Mouse (Mus musculus) liver, postnatal 0 days (tissue): ENCODE measurements around the gene H2al1f. TPM values are rescaled to one million over a fixed set of nuclear protein-coding genes. Genes with fewer than 3 reads are reported as not detected.
"Not testable (repeated sequence)": the region's sequence is repeated elsewhere in the genome, so short reads cannot be mapped to it uniquely, and the experiment has no call there.

Experiments
- ATAC-seq: fragments of 200-750 bp; cut with Nextera tagmentation; 2 replicates; pipeline ENCODE4 v1.8.0; 2017; ENCODE audit warnings: mild to moderate bottlenecking, moderate library complexity
- DNase-seq: peaks from one replicate; pipeline ENCODE4 v3.0.0-alpha.2; 2016
- H3K27ac ChIP-seq: fragments of 300-500 bp; sonication (generic); 2 replicates; pipeline ENCODE4 v1.5.1; 2014; ENCODE audit warnings: antibody characterized with exemption, moderate library complexity, mild to moderate bottlenecking, low read depth
- H3K27me3 ChIP-seq: fragments of 300-500 bp; sonication (generic); 2 replicates; pipeline ENCODE4 v1.6.1; 2014; ENCODE audit warnings: low read length, control low read depth, mixed read lengths; ENCODE audit not compliant: insufficient read depth
- H3K36me3 ChIP-seq: fragments of 300-500 bp; sonication (generic); replicated peaks from 2 replicates; pipeline ENCODE4 v1.6.1; 2014; ENCODE audit warnings: mild to moderate bottlenecking, control low read depth, low read length, moderate library complexity, mixed read lengths; ENCODE audit not compliant: insufficient read depth
- H3K4me1 ChIP-seq: fragments of 300-500 bp; sonication (generic); 2 replicates; pipeline ENCODE4 v1.6.1; 2014; ENCODE audit warnings: antibody characterized with exemption, mild to moderate bottlenecking, control low read depth; ENCODE audit not compliant: insufficient read depth
- H3K4me2 ChIP-seq: fragments of 300-500 bp; sonication (generic); 2 replicates; pipeline ENCODE4 v1.6.1; 2014; ENCODE audit warnings: low read depth, mild to moderate bottlenecking, low read length, moderate library complexity, mixed read lengths
- H3K4me3 ChIP-seq: fragments of 300-500 bp; sonication (generic); 2 replicates; pipeline ENCODE4 v1.5.1; 2014; ENCODE audit warnings: low read depth, low read length
- H3K9ac ChIP-seq: fragments of 300-500 bp; sonication (generic); replicated peaks from 2 replicates; pipeline ENCODE4 v1.6.1; 2014; ENCODE audit warnings: mild to moderate bottlenecking, moderate library complexity
- H3K9me3 ChIP-seq: fragments of 300-500 bp; sonication (generic); 2 replicates; pipeline ENCODE4 v1.6.1; 2016; ENCODE audit warnings: mild to moderate bottlenecking, control low read depth, low read length, mixed read lengths
- CTCF ChIP-seq: sonication (generic); IDR thresholded peaks from 2 replicates; pipeline ENCODE4 v1.5.1; 2016; ENCODE audit warnings: antibody characterized with exemption, low read depth
- EP300 ChIP-seq: IDR thresholded peaks from 2 replicates; pipeline ENCODE4 v1.6.1; 2016; ENCODE audit warnings: antibody characterized with exemption, low read depth, mild to moderate bottlenecking
- whole genome bisulfite sequencing: fragments of 180-500 bp; shearing (Covaris S2); extraction: QIAGEN DNeasy Blood & Tissue Kit; methylation state at CpG from one replicate; pipeline ENCODE4 v1.1.7; 2014; ENCODE audit not compliant: insufficient replicate concordance; 5-methylcytosine and 5-hydroxymethylcytosine counted together
- polyA plus RNA-seq: library from polyadenylated mRNA; unstranded; fragments of >200 nt; fragmentation: Nextera tagmentation; extraction: Ambion mirVana; gene quantifications from 2 replicates; pipeline ENCODE4 v1.2.1, GENCODE M21; 2015

Gene H2al1f
- polyA plus RNA-seq, 1 experiment from 2014 or later: not detected

DNA sequence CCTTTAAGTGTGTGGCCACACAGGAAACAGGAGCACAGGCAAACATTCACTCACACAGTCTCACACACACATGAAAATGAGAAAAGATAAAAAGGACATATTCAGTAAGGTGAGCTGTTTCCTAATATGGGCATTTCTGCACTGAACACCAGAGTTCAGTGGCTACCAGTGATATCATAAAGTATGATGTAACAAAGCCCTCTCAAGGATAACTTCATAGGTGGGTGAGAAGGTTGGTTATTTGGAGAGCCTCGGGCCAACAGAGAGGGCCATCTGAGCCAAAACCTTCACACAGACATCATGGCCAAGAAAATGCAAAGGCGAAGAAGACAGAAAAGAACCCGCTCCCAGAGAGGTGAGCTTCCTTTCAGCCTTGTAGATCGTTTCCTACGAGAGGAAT lies 9.4 kb downstream of the H2al1f start, which contains the start of gene H2al1i:
Gene H2al1i (plus strand): TSS at position 301 of the 400 bp plus-strand sequence.
- not testable (repeated sequence) for H3K4me2 ChIP-seq, H3K36me3 ChIP-seq, H3K27me3 ChIP-seq, DNase-seq, H3K9ac ChIP-seq, H3K4me3 ChIP-seq, H3K9me3 ChIP-seq, H3K27ac ChIP-seq, ATAC-seq, H3K4me1 ChIP-seq
- 89% methylated on average over 2 of the region's 5 CpGs for WGBS

DNA sequence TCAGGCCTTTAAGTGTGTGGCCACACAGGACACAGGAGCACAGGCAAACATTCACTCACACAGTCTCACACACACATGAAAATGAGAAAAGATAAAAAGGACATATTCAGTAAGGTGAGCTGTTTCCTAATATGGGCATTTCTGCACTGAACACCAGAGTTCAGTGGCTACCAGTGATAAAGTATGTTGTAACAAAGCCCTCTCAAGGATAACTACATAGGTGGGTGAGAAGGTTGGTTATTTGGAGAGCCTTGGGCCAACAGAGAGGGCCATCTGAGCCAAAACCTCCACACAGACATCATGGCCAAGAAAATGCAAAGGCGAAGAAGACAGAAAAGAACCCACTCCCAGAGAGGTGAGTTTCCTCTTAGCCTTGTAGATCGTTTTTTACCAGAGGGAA lies 12.6 kb downstream of the H2al1f start, which contains the start of gene H2al1j:
Gene H2al1j (plus strand): TSS at position 301 of the 400 bp plus-strand sequence.
- H3K4me1 ChIP-seq, H3K4me2 ChIP-seq, H3K36me3 ChIP-seq, H3K9ac ChIP-seq, H3K4me3 ChIP-seq, H3K27ac ChIP-seq, H3K9me3 ChIP-seq, H3K27me3 ChIP-seq, DNase-seq, ATAC-seq: not testable (repeated sequence)
- 84% methylated on average over 2 of the region's 2 CpGs for WGBS

GRCm38 (mm10) chrX:11345762-11346161 lies 30.8 kb downstream of the H2al1f start:
- WGBS: 78% methylated on average over 9 of the region's 9 CpGs
- no peaks in the 10 kb centered on the region for H3K36me3 ChIP-seq
- DNase-seq (no peak), ATAC-seq (no peak)
- H3K4me3 ChIP-seq: no peak overlapping the region
- no peak overlapping the region for H3K27ac ChIP-seq
- no peaks in the 10 kb centered on the region for H3K4me1 ChIP-seq
- no peak overlapping the region for H3K4me2 ChIP-seq
- no peak for TF ChIP-seq CTCF
- TF ChIP-seq EP300: no peak
- H3K9me3 ChIP-seq: no peaks in the 10 kb centered on the region
- H3K27me3 ChIP-seq: no peaks in the 10 kb centered on the region; the same call in 1 of the 2 replicates
- H3K9ac ChIP-seq: no peak overlapping the region

GRCm38 (mm10) chrX:11346756-11347155 lies 31.8 kb downstream of the H2al1f start:
- Histone ChIP-seq H3K36me3 (no peaks in the 10 kb centered on the region), H3K4me2 (no peak overlapping the region), H3K9ac (no peak overlapping the region), H3K27me3 (no peaks in the 10 kb centered on the region; the same call in 1 of the 2 replicates), H3K4me1 (no peaks in the 10 kb centered on the region), H3K27ac (no peak overlapping the region), H3K9me3 (no peaks in the 10 kb centered on the region), H3K4me3 (no peak overlapping the region)
- DNase-seq (no peak), ATAC-seq (no peak)
- WGBS: 80% methylated on average over 3 of the region's 3 CpGs
- TF ChIP-seq EP300: no peak
- no peak for TF ChIP-seq CTCF

GRCm38 (mm10) chrX:11360823-11361222 lies 45.9 kb downstream of the H2al1f start:
- no peak overlapping the region for H3K9ac ChIP-seq
- H3K4me3 ChIP-seq: no peak overlapping the region
- 58% methylated on average over 6 of the region's 6 CpGs for WGBS
- no peaks in the 10 kb centered on the region for H3K27me3 ChIP-seq
- no peak overlapping the region for H3K4me2 ChIP-seq
- H3K4me1 ChIP-seq: no peaks in the 10 kb centered on the region
- DNase-seq: no peak
- H3K36me3 ChIP-seq: no peaks in the 10 kb centered on the region
- TF ChIP-seq CTCF: no peak
- TF ChIP-seq EP300: no peak
- no peak for ATAC-seq
- H3K27ac ChIP-seq: no peak overlapping the region
- no peaks in the 10 kb centered on the region for H3K9me3 ChIP-seq

DNA sequence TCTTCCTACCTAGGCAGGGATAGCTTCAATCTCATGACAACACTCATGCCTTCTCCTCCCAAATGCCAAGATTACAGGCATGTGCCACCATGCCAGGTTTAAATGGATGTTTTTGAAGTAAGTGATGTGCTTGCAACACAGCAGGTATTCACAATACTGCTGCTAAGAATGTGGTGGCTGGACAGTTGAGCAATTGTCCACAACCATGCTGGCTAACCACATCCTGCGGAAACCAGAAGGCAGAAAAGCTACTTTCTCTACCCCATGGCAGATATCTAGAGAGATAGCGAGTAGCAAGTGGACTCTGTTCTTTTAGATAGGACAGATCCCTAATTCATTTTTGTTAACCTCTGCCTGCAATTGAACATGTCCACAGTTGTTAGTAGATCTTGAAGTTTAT lies 46.3 kb downstream of the H2al1f start:
- 38% methylated on average over 2 of the region's 2 CpGs for WGBS
- Histone ChIP-seq H3K27ac (no peak overlapping the region), H3K36me3 (no peaks in the 10 kb centered on the region), H3K4me2 (no peak overlapping the region), H3K9ac (no peak overlapping the region), H3K4me3 (no peak overlapping the region), H3K27me3 (no peaks in the 10 kb centered on the region), H3K9me3 (no peaks in the 10 kb centered on the region), H3K4me1 (no peaks in the 10 kb centered on the region)
- DNase-seq: peak; percentile 13
- ATAC-seq: no peak
- no peak for TF ChIP-seq CTCF
- TF ChIP-seq EP300: no peak

- WGBS: 64% methylated on average over 6 of the region's 6 CpGs
- DNase-seq (no peak), ATAC-seq (no peak)
- no peak overlapping the region for H3K27ac ChIP-seq
- TF ChIP-seq CTCF (no peak), EP300 (no peak)
- H3K4me2 ChIP-seq: no peak overlapping the region
- H3K9ac ChIP-seq: no peak overlapping the region
- H3K9me3 ChIP-seq: no peaks in the 10 kb centered on the region
- no peaks in the 10 kb centered on the region for H3K36me3 ChIP-seq
- H3K4me1 ChIP-seq: no peaks in the 10 kb centered on the region
- no peak overlapping the region for H3K4me3 ChIP-seq
- H3K27me3 ChIP-seq: no peaks in the 10 kb centered on the region
These were observed 48.9 kb downstream of the H2al1f start for GRCm38 (mm10) chrX:11363890-11364289.

Other genes with a start within 250 kb of the H2al1f start
- not detected in 2 replicates for gene H2al1a, start 15.9 kb upstream of the H2al1f start, polyA plus RNA-seq
- gene H2al1b, start 12.7 kb upstream of the H2al1f start, polyA plus RNA-seq: not detected in 2 replicates
- gene H2al1c, start 9.5 kb upstream of the H2al1f start, polyA plus RNA-seq: not detected in 2 replicates
- gene H2al1d, start 6.3 kb upstream of the H2al1f start, polyA plus RNA-seq: not detected in 2 replicates
- not detected in 2 replicates for gene H2al1e, start 3.2 kb upstream of the H2al1f start, polyA plus RNA-seq
- gene H2al1g, start 3.1 kb downstream of the H2al1f start, polyA plus RNA-seq: not detected in 2 replicates
- not detected in 2 replicates for gene H2al1h, start 6.3 kb downstream of the H2al1f start, polyA plus RNA-seq
- gene H2al1i, start 9.5 kb downstream of the H2al1f start, polyA plus RNA-seq: not detected in 2 replicates
- not detected in 2 replicates for gene H2al1j, start 12.7 kb downstream of the H2al1f start, polyA plus RNA-seq